Mouse (Mus musculus): ENCODE results near the gene BC049352. TPM values are rescaled to one million over a fixed set of nuclear protein-coding genes. Genes with fewer than 3 reads are reported as not detected.

BC049352 gene
- polyA plus RNA-seq (2012; rRNA removed): 0.08 TPM in 1 of 2 replicates, not detected in the other

DNA sequence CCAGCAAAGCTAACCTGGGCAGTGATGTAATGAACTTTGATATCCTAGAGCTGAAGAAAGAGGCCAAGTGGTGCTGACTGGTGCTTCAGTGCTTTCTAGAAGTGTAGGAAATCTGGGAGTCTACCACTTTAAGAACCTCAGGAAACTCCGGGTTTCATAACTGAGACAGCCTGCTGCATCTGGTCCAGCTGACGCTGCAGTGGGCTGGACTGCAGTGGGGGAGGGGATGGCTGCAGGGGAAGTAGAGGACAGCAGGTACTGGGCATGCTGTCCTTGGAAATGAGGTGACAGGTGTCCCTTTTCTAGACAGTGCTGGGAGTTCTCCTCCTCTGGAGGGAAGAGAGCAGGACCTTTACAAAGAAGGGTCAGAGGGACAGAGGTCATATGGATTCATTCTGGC lies at the start of gene BC049352:
BC049352 (plus strand) TSS at position 238 of the 400 bp plus-strand sequence.

GRCm38 (mm10) chr9:45138191-45139032 lies 43.4 kb upstream of the BC049352 start, which contains the start of gene Scn4b:
Gene Scn4b, plus strand, starts transcription at chr9:45138395.

DNA sequence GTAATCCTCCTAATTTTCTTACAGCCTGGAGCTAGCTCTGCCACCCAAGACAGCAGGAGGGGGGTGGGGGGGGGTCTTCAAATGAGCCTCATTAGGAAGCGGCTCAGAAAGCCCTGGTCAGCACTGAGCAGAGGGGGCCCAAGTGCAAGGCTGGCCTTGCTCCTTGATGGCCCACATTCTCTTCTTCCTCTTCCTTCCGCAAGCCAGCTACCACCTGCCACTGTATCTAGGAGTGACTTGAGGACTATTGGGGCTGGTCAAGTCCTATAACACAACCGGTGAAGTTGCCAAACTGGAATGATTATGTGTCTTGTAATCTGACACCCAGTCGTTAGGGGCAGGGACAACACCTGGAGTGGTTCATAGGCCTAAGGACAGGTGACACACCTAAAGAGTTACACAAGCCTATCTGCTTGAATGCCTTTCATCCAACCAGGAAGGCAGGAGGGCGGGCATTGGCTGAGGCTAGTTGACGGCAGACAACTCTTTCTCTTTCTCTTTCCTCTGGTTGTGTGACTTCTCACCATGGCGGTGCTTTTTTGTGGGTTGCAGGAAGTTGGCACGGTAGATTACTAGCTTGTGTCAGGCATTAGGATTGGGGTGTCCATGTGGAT lies 22.1 kb downstream of the BC049352 start, which contains the start of gene Tmprss4:
Tmprss4 (minus strand) TSS at position 296 of the 614 bp plus-strand sequence.

GRCm38 (mm10) chr9:45268597-45269325 lies 87.0 kb downstream of the BC049352 start, which contains the start of gene Il10ra:
Gene Il10ra, minus strand, starts transcription at chr9:45269149.

Other genes with a start within 250 kb of the BC049352 start
- gene Ube4a, start 216.4 kb upstream of the BC049352 start, polyA plus RNA-seq (2012; rRNA removed): 1.8 and 2.3 TPM in 2 replicates
- gene Cd3g, start 201.6 kb upstream of the BC049352 start, polyA plus RNA-seq (2012; rRNA removed): not detected in 2 replicates
- not detected in 2 replicates for gene Cd3d, start 200.2 kb upstream of the BC049352 start, polyA plus RNA-seq (2012; rRNA removed)
- gene Cd3e, start 172.4 kb upstream of the BC049352 start, polyA plus RNA-seq (2012; rRNA removed): 0.09 and 0.13 TPM in 2 replicates
- 11.4 and 16.6 TPM in 2 replicates for gene Mpzl2, start 142.2 kb upstream of the BC049352 start, polyA plus RNA-seq (2012; rRNA removed)
- 3.1 and 3.7 TPM in 2 replicates for gene Mpzl3, start 126.8 kb upstream of the BC049352 start, polyA plus RNA-seq (2012; rRNA removed)
- gene Jaml, start 102.8 kb upstream of the BC049352 start, polyA plus RNA-seq (2012; rRNA removed): 0.12 TPM in 1 of 2 replicates, not detected in the other
- 0.19 TPM in 2 replicates for gene Scn2b, start 64.2 kb upstream of the BC049352 start, polyA plus RNA-seq (2012; rRNA removed)
- gene Scn4b, start 43.6 kb upstream of the BC049352 start, polyA plus RNA-seq (2012; rRNA removed): 0.74 and 0.95 TPM in 2 replicates
- 18.1 and 18.7 TPM in 2 replicates for gene Tmprss4, start 22.1 kb downstream of the BC049352 start, polyA plus RNA-seq (2012; rRNA removed)
- 1.2 and 1.8 TPM in 2 replicates for gene Il10ra, start 87.1 kb downstream of the BC049352 start, polyA plus RNA-seq (2012; rRNA removed)
- 9.6 and 16.8 TPM in 2 replicates for gene Tmprss13, start 137.1 kb downstream of the BC049352 start, polyA plus RNA-seq (2012; rRNA removed)
- 43.4 and 66.9 TPM in 2 replicates for gene Fxyd6, start 188.2 kb downstream of the BC049352 start, polyA plus RNA-seq (2012; rRNA removed)
- 3.4 and 3.7 TPM in 2 replicates for gene Fxyd2, start 217.7 kb downstream of the BC049352 start, polyA plus RNA-seq (2012; rRNA removed)
- 0.08 and 0.15 TPM in 2 replicates for gene Dscaml1, start 244.6 kb downstream of the BC049352 start, polyA plus RNA-seq (2012; rRNA removed)